27 mouse cellular contexts compared by ENCODE assay signal in the genomic region with DNA sequence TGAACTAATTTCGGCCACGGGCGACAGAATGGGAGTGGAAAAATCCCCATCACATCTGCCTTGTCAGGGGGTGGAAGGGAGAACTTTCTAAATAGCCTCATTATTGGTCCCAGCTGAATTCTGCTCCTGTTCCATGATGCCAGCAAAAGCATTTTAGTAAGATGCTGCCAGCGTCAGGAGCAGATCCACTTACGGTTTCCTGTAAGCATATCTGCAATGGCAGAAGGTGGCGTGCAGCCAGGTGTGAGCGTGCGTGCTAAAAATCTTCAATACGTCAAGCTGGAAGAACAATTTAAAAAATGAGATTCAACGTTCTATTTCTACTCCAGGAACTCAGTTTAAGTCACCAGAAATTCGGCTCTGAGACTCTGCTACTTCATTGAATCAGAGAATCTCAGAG. TPM values are rescaled to one million over a fixed set of nuclear protein-coding genes. Genes with fewer than 3 reads are reported as not detected.
DNase-seq lines count a peak whose midpoint lies in the region; ATAC-seq and TF ChIP-seq lines count a peak whose summit lies in the region.
"Had no signal": no experiment of that assay in that cellular context is flagged by ENCODE, and none has a peak within 500 bp of the region (broad histone marks: within the 10 kb centered on the region; RNA-seq: fewer than 3 reads in every experiment).

No protein-coding gene starts in this region.

- peak; percentile 74 for ATAC-seq in frontal cortex, adult (ENCODE audit: low TSS enrichment)
- ATAC-seq: midbrain, embryonic 15.5 days; Patski had no signal

- no peak overlapping the region for H3K27ac ChIP-seq in layer of hippocampus, adult 2 months
- H3K27ac ChIP-seq: embryonic facial prominence, embryonic 12.5 days; forebrain, embryonic 12.5 days; gastrocnemius, adult 2 months; midbrain, embryonic 15.5 days; neural tube, embryonic 13.5 days had no signal

- TF ChIP-seq POLR2A in brain, embryonic 14.5 days (IDR thresholded peaks at IDR 0.05; ENCODE audit: borderline replicate concordance, extremely low read depth, insufficient read depth, insufficient read length, poor library complexity, severe bottlenecking), result no peak

- no peak overlapping the region for H3K4me3 ChIP-seq in layer of hippocampus, adult 2 months
- H3K4me3 ChIP-seq: embryonic facial prominence, embryonic 12.5 days; erythroblast, embryonic 14.5 days; forebrain, embryonic 12.5 days; gastrocnemius, adult 2 months; midbrain, embryonic 15.5 days; myocyte; neural tube, embryonic 13.5 days had no signal

- no peak for TF ChIP-seq CTCF in layer of hippocampus, adult 2 months (conservative IDR thresholded peaks at IDR 0.05)
- TF ChIP-seq CTCF in brain, embryonic 14.5 days (IDR thresholded peaks at IDR 0.05; ENCODE audit: borderline replicate concordance, extremely low read depth, insufficient read depth, insufficient read length), result no peak

- intact Hi-C loops in heart, postnatal 14 days (cut with DNase I), result no loop called here

- DNase-seq in frontal cortex, postnatal 25 days (ENCODE audit: low spot score in 2 of 2), result no peak
- DNase-seq in layer of hippocampus, adult 9-11 months, result peak; percentile 15
- no peak for DNase-seq in layer of hippocampus, adult 2 months (ENCODE audit: low spot score in 2 of 2)
- DNase-seq in brain, embryonic 14.5 days (ENCODE audit: low read depth), result peak; percentile 46
- peak; percentile 58 to 62 for DNase-seq in right cerebral cortex, postnatal 10 days (ENCODE audit: low spot score in 2 of 2)
- no peak for DNase-seq in retina, embryonic 14.5 days (ENCODE audit: low spot score)
- DNase-seq in heart, postnatal 14 days, result no peak
- DNase-seq: adrenal gland, postnatal 36 days; cerebellum, adult 18-20 months; gastrocnemius, adult 2 months; kidney, adult 11 months; layer of hippocampus, postnatal 36 days; lung, postnatal 4 days; thymus, adult 2 months; thymus, postnatal 4 days had no signal

RNA-seq across cellular contexts. Expression of gene Elavl4, which starts 45.1 kb away (rescaled TPM):
- total RNA-seq in layer of hippocampus, adult 2 months (2021), result 10 to 100 TPM; 52.5 to 58.0 TPM
- polyA plus RNA-seq in brain, embryonic 14.5 days (2012; rRNA removed), result 103 and 120 TPM in 2 replicates
- under 1 TPM; 0.20 to 0.50 TPM for total RNA-seq in heart, postnatal 14 days (2021)
- total RNA-seq: CH12.LX; G1E; gastrocnemius, adult 2 months; liver, adult 2 months; megakaryocyte-erythroid progenitor cell, adult 5-6 weeks had no signal
- polyA plus RNA-seq: erythroblast, embryonic 14.5 days; G1E; liver, adult 2 months; myocyte had no signal

Comparison
In these comparisons a context has a peak if more than half of its experiments do, and no peak if none do; other contexts are left out.
1. DNase-seq: peak in layer of hippocampus, adult 9-11 months (single experiment), brain, embryonic 14.5 days (single experiment) and right cerebral cortex, postnatal 10 days (2 of 2); none in frontal cortex, postnatal 25 days (0 of 2), layer of hippocampus, adult 2 months (0 of 2), retina, embryonic 14.5 days (single experiment) and heart, postnatal 14 days (0 of 2).
2. RNA of gene Elavl4, which starts 45.1 kb away (total RNA-seq): 52.5 to 58.0 TPM in layer of hippocampus, adult 2 months; 0.20 to 0.50 TPM in heart, postnatal 14 days; every median in the first group is over 10 times any median in the second.